Mouse (Mus musculus): ENCODE results near the gene Chrna3. TPM values are rescaled to one million over a fixed set of nuclear protein-coding genes. Genes with fewer than 3 reads are reported as not detected.

Chrna3 gene
- polyA plus RNA-seq (2014; fragmentation: Nextera tagmentation; extraction: Ambion mirVana) = 11.6 and 12.3 TPM in 2 replicates

DNA sequence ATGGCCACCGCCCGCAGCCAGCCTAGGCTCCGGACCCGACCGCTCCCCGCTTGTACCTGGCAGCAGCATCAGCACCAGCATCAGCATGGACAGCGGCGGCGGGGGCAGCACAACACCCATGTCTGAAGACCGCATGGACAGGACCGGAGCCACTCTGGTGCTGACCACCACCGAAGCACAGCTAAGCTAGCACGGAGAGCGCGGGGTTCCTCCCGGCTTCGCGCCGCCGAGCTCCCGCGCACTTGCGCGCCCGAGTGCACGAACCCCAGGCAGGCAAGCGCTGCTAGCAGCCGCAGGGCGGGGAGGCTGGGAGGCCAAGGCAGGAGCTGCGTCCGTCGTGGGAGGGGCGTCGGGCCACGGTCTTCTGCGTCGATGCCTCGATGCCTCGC lies at the start of gene Chrna3:
Gene Chrna3 (minus strand): TSS at position 288 of the 389 bp plus-strand sequence.
- Histone ChIP-seq H3K4me2 (peak within 1 kb of the TSS; percentile 75), H3K9me3 (ENCODE audit: control insufficient read depth, low read length) (no peaks in the 10 kb centered on the region), H3K27ac (ENCODE audit: low read depth, low read length) (0 out of 2 replicates have a peak within 1 kb of the TSS, but pooled peaks have one; percentile 5), H3K9ac (ENCODE audit: low read length) (peak within 1 kb of the TSS; percentile 63), H3K4me1 (ENCODE audit: control insufficient read depth, insufficient read depth, low read length) (peaks cover 12% of the 10 kb centered on the region), H3K4me3 (ENCODE audit: low read depth, low read length) (peak within 1 kb of the TSS; percentile 38), H3K27me3 (ENCODE audit: control insufficient read depth, insufficient read depth, low read length) (peaks cover 32% of the 10 kb centered on the region), H3K36me3 (ENCODE audit: control insufficient read depth, insufficient read depth, low read length) (no peaks in the 10 kb centered on the region)
- under 1% methylated on average over 35 of the region's 39 CpGs for WGBS
- DNase-seq (ENCODE audit: low spot score, missing footprints) = peak; percentile 94
- peak; percentile 61 for ATAC-seq (ENCODE audit: low FRiP score)

DNA sequence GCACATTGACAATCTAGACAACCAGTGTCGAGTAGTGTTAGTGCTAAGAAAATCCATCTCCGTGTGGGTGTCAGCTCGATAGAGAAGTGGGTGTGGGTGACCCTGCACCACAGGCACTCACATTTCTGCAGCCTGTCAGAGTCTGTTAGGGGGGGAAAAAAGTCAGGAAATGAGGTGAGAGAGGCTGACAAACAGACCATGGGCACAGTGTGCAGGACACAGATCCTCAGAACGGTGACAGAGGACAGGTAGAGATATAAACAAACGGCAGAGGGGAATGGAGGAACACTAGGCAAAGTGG lies 41.6 kb upstream of the Chrna3 start:
- Histone ChIP-seq H3K36me3 (ENCODE audit: control insufficient read depth, insufficient read depth, low read length) (no peaks in the 10 kb centered on the region), H3K4me1 (ENCODE audit: control insufficient read depth, insufficient read depth, low read length) (peaks cover 10% of the 10 kb centered on the region), H3K4me2 (no peak overlapping the region; the same call in 1 of the 2 replicates), H3K9ac (ENCODE audit: low read length) (no peak overlapping the region), H3K27ac (ENCODE audit: low read depth, low read length) (0 out of 2 replicates have a peak overlapping the region, but pooled peaks have one; percentile 32), H3K4me3 (ENCODE audit: low read depth, low read length) (no peak overlapping the region), H3K27me3 (ENCODE audit: control insufficient read depth, insufficient read depth, low read length) (no peaks in the 10 kb centered on the region), H3K9me3 (ENCODE audit: control insufficient read depth, low read length) (no peaks in the 10 kb centered on the region)
- WGBS = 43% methylated on average over 5 of the region's 5 CpGs
- ATAC-seq (ENCODE audit: low FRiP score) = no peak
- DNase-seq (ENCODE audit: low spot score, missing footprints) = peak; percentile 87

DNA sequence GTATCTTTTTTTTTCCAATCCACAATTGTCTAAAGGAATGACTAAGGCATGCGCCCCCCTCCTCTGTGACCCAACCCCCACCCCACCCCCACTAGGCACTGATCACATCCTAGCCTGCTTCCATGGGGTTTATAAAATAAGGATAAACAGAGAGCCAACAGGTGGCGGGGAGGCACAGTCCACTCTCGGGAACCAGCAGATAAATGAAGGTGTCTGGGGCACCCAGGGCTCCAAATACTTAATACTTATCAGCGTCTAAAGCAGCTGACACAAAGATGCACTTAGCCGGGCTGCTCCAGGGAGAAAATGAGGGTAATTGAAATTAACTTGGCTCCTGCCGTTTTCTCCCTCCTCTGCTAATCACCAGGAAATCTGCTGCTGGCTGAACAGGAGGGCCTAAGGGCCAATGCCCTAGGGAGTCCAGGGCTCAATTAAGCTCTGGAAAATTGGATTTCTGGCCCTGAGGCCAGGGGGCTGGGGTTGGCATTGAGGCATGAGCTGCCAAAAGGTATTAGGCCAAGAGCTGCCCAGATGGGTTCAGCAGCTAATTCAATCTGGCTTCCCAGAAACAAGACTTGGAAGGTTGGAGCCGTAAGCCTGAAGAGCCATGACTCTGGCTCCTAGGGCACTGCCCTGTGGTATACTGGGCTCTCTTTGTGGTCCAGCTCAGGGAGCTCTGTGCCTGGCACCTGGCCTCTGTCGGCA lies 41.0 kb upstream of the Chrna3 start:
- Histone ChIP-seq H3K4me2 (no peak overlapping the region; the same call in 1 of the 2 replicates), H3K4me3 (ENCODE audit: low read depth, low read length) (no peak overlapping the region), H3K9ac (ENCODE audit: low read length) (no peak overlapping the region), H3K27ac (ENCODE audit: low read depth, low read length) (peak overlapping the region; percentile 32; the same call in 1 of the 2 replicates), H3K4me1 (ENCODE audit: control insufficient read depth, insufficient read depth, low read length) (peaks cover 10% of the 10 kb centered on the region), H3K36me3 (ENCODE audit: control insufficient read depth, insufficient read depth, low read length) (no peaks in the 10 kb centered on the region), H3K27me3 (ENCODE audit: control insufficient read depth, insufficient read depth, low read length) (no peaks in the 10 kb centered on the region), H3K9me3 (ENCODE audit: control insufficient read depth, low read length) (no peaks in the 10 kb centered on the region)
- 16% methylated on average over 8 of the region's 8 CpGs for WGBS
- DNase-seq (ENCODE audit: low spot score, missing footprints) (peak; percentile 87), ATAC-seq (ENCODE audit: low FRiP score) (peak; percentile 90)

DNA sequence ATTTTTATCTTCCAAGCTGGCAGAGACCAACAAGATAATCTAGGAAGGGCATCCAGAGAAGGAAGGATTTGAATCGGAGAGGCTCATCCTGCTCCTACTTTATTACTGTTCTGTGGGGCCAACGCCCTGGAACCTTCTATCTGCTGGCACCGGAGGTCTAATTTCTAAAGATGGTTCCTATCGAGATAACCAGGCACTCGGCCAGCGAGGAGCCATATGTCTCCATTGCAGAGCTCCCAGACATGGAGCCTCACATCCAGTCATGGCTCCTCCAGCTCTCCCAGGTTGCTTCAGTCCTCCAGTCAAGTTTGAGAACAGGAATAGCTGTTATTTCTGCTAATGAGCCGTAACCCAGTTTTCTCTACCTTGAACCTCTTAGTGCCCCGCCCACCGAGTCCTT lies 38.9 kb upstream of the Chrna3 start:
- no peaks in the 10 kb centered on the region for H3K36me3 ChIP-seq (ENCODE audit: control insufficient read depth, insufficient read depth, low read length)
- H3K4me1 ChIP-seq (ENCODE audit: control insufficient read depth, insufficient read depth, low read length) = peaks cover 10% of the 10 kb centered on the region
- no peak overlapping the region for H3K27ac ChIP-seq (ENCODE audit: low read depth, low read length)
- no peak overlapping the region for H3K4me2 ChIP-seq
- no peak overlapping the region for H3K9ac ChIP-seq (ENCODE audit: low read length)
- WGBS = 89% methylated on average over 9 of the region's 9 CpGs
- no peak for DNase-seq (ENCODE audit: low spot score, missing footprints)
- H3K9me3 ChIP-seq (ENCODE audit: control insufficient read depth, low read length) = no peaks in the 10 kb centered on the region
- H3K4me3 ChIP-seq (ENCODE audit: low read depth, low read length) = no peak overlapping the region
- H3K27me3 ChIP-seq (ENCODE audit: control insufficient read depth, insufficient read depth, low read length) = no peaks in the 10 kb centered on the region
- no peak for ATAC-seq (ENCODE audit: low FRiP score)

DNA sequence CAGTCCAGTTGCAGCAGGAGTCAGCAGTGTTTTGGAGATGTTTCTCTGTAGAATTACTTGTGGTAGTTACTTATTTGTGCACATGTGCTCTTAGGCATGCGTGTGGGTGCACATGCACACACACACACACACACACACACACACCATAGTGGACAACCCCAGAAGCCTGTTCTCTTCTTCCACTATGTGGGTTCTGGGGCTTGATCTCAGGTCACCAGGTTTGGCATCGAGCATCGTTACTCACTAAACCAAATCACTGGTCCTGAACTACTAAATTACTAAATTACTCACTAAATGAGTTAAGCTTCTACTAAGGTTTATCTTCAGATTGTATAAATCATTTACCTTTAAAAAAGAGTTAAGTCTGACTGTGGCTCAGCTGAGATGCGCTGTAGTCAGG lies 31.7 kb upstream of the Chrna3 start:
- no peak for ATAC-seq (ENCODE audit: low FRiP score)
- WGBS = 95% methylated on average over 4 of the region's 4 CpGs
- Histone ChIP-seq H3K4me2 (no peak overlapping the region), H3K4me1 (ENCODE audit: control insufficient read depth, insufficient read depth, low read length) (no peaks in the 10 kb centered on the region), H3K9me3 (ENCODE audit: control insufficient read depth, low read length) (no peaks in the 10 kb centered on the region), H3K27me3 (ENCODE audit: control insufficient read depth, insufficient read depth, low read length) (no peaks in the 10 kb centered on the region), H3K27ac (ENCODE audit: low read depth, low read length) (no peak overlapping the region), H3K36me3 (ENCODE audit: control insufficient read depth, insufficient read depth, low read length) (no peaks in the 10 kb centered on the region), H3K9ac (ENCODE audit: low read length) (no peak overlapping the region), H3K4me3 (ENCODE audit: low read depth, low read length) (no peak overlapping the region)
- no peak for DNase-seq (ENCODE audit: low spot score, missing footprints)

DNA sequence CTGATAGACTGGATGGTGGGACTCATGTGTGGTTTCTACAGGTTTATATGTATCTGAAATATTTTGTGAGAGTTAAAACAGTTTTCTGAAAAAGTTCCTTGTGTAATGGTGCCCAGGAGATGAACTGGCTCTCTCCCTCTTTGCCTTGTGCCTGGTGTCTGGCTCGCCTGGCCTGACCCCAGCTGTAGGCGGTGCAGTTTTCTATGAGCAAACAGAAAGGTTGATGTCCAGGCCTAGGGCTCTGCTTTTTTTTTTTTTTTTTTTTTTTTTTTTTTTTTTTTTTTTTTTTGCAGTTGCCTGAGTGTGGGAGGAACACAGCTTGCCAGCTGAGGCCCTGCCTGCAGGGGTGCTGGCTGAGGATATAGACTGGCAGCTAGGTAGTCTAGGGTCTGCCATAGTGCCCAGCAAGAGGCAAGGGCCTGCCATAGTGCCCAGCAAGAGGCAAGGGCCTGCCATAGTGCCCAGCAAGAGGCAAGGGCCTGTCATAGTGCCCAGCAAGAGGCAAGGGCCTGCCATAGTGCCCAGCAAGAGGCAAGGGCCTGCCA lies 29.1 kb upstream of the Chrna3 start:
- DNase-seq (ENCODE audit: low spot score, missing footprints) (no peak), ATAC-seq (ENCODE audit: low FRiP score) (no peak)
- H3K9ac ChIP-seq (ENCODE audit: low read length) = no peak overlapping the region
- H3K27ac ChIP-seq (ENCODE audit: low read depth, low read length) = no peak overlapping the region
- no peaks in the 10 kb centered on the region for H3K36me3 ChIP-seq (ENCODE audit: control insufficient read depth, insufficient read depth, low read length)
- H3K4me2 ChIP-seq = no peak overlapping the region
- H3K27me3 ChIP-seq (ENCODE audit: control insufficient read depth, insufficient read depth, low read length) = no peaks in the 10 kb centered on the region
- no peaks in the 10 kb centered on the region for H3K9me3 ChIP-seq (ENCODE audit: control insufficient read depth, low read length)
- 74% methylated on average over 2 of the region's 2 CpGs for WGBS
- H3K4me1 ChIP-seq (ENCODE audit: control insufficient read depth, insufficient read depth, low read length) = no peaks in the 10 kb centered on the region
- no peak overlapping the region for H3K4me3 ChIP-seq (ENCODE audit: low read depth, low read length)

DNA sequence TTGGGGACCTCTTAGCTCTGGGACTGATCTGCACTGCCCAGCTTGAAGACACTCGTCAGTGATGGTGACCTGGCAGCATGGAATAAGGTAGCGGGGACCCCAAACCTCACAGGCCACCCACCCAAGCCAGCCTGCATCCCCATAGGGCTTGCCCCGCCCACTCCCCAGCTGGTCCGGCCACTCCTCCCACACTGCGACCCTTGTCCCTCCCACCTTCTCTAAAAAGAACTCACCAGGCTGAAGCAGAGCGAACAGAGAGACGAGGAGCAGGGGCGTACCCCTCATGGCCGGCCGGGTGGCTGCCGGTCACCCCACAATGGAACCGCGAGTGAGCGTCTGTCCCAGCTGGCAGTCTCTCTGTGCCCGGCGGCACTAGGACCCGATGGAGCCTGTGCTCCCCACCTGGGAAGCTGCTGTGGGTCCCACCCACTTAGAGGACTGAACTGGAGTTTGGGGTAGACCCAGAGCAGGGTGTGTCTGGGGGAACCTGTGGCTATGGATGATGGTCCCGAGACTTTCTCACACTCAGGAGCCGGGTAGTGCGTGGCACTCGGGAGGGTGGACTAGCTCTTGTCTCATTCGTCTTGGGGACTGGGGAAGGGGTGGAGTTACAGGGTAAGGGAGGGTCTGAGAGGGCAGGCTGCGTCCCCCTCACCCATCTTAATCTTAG lies 22.0 kb upstream of the Chrna3 start, which contains the start of gene Chrnb4:
Gene Chrnb4 (minus strand): TSS at position 569 of the 670 bp plus-strand sequence.
- Histone ChIP-seq H3K27ac (ENCODE audit: low read depth, low read length) (no peak within 1 kb of the TSS), H3K4me2 (peak within 1 kb of the TSS; percentile 69), H3K9ac (ENCODE audit: low read length) (peak within 1 kb of the TSS; percentile 55), H3K27me3 (ENCODE audit: control insufficient read depth, insufficient read depth, low read length) (no peaks in the 10 kb centered on the region; the same call in 1 of the 2 replicates), H3K36me3 (ENCODE audit: control insufficient read depth, insufficient read depth, low read length) (no peaks in the 10 kb centered on the region), H3K4me1 (ENCODE audit: control insufficient read depth, insufficient read depth, low read length) (0 out of 2 replicates have a peak, but pooled peaks cover 3% of the 10 kb centered on the region), H3K4me3 (ENCODE audit: low read depth, low read length) (peak within 1 kb of the TSS; percentile 42), H3K9me3 (ENCODE audit: control insufficient read depth, low read length) (no peaks in the 10 kb centered on the region)
- WGBS = under 1% methylated on average over 23 of the region's 23 CpGs
- ATAC-seq (ENCODE audit: low FRiP score) (peak; percentile 79), DNase-seq (ENCODE audit: low spot score, missing footprints) (peak; percentile 95)

DNA sequence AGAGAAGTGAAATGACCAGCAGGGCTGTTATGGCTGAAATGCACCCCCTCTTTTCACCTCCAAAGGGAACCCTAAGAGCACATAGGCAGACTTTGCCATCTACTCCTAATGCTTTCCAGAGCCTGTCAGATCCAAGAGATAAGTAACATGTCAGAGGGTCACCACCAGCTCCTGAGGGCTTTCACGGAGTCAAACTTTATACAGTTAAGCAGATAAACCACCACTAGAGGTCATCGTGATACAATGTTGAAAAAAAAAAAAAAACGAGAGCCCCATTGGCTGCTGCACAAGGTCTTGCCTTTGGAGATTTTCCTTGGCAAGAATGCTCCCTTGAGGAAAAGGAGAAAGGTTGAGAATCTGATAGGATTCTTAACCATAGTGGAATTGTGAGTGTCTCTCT lies 20.4 kb upstream of the Chrna3 start:
- DNase-seq (ENCODE audit: low spot score, missing footprints) = peak; percentile 83
- no peak for ATAC-seq (ENCODE audit: low FRiP score)
- Histone ChIP-seq H3K36me3 (ENCODE audit: control insufficient read depth, insufficient read depth, low read length) (no peaks in the 10 kb centered on the region), H3K9ac (ENCODE audit: low read length) (no peak overlapping the region), H3K4me1 (ENCODE audit: control insufficient read depth, insufficient read depth, low read length) (0 out of 2 replicates have a peak, but pooled peaks cover 3% of the 10 kb centered on the region), H3K4me3 (ENCODE audit: low read depth, low read length) (no peak overlapping the region), H3K27me3 (ENCODE audit: control insufficient read depth, insufficient read depth, low read length) (no peaks in the 10 kb centered on the region; the same call in 1 of the 2 replicates), H3K4me2 (no peak overlapping the region), H3K27ac (ENCODE audit: low read depth, low read length) (no peak overlapping the region), H3K9me3 (ENCODE audit: control insufficient read depth, low read length) (no peaks in the 10 kb centered on the region)
- WGBS = 0% methylated on average over 3 of the region's 3 CpGs

DNA sequence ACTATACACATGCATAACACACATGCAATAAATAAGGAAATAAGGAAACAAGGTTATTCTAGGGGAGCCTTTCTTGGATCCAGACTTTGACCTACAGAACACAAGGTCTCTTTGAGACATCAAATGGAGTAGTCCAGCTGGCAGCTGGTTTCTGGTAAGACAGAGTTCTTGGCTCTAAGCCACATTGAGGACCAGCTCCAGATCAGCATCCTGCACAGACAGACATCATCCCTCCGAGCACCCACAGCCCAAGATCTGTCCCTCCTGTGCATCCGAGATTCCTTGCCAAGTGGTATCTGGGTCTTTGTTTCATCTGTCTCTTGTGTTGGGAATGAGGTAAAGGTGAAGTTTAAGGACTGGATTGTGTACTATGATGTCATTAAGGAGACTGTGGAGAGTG lies 18.6 kb upstream of the Chrna3 start:
- Histone ChIP-seq H3K27ac (ENCODE audit: low read depth, low read length) (no peak overlapping the region), H3K4me1 (ENCODE audit: control insufficient read depth, insufficient read depth, low read length) (0 out of 2 replicates have a peak, but pooled peaks cover 3% of the 10 kb centered on the region), H3K9ac (ENCODE audit: low read length) (no peak overlapping the region), H3K9me3 (ENCODE audit: control insufficient read depth, low read length) (no peaks in the 10 kb centered on the region), H3K4me2 (no peak overlapping the region), H3K36me3 (ENCODE audit: control insufficient read depth, insufficient read depth, low read length) (no peaks in the 10 kb centered on the region), H3K4me3 (ENCODE audit: low read depth, low read length) (no peak overlapping the region), H3K27me3 (ENCODE audit: control insufficient read depth, insufficient read depth, low read length) (no peaks in the 10 kb centered on the region; the same call in 1 of the 2 replicates)
- ATAC-seq (ENCODE audit: low FRiP score) = no peak
- DNase-seq (ENCODE audit: low spot score, missing footprints) = no peak
- 86% methylated on average over 2 of the region's 2 CpGs for WGBS

Measured in midbrain, embryonic 11.5 days (tissue).